Mouse (Mus musculus) regulatory T cell (primary cell): Measurements from ENCODE around the gene Stat5b.
"Not testable (repeated sequence)": the region's sequence is repeated elsewhere in the genome, so short reads cannot be mapped to it uniquely, and the experiment has no call there.

Experiments
- in situ Hi-C: fragments of 300-600 bp; cut with MboI, MseI; formaldehyde crosslinking; loops from one replicate; pipeline ENCODE4 v1.15.1; 2025; ENCODE audit warnings: high pct_unique_total_duplicates

Gene Stat5b

DNA sequence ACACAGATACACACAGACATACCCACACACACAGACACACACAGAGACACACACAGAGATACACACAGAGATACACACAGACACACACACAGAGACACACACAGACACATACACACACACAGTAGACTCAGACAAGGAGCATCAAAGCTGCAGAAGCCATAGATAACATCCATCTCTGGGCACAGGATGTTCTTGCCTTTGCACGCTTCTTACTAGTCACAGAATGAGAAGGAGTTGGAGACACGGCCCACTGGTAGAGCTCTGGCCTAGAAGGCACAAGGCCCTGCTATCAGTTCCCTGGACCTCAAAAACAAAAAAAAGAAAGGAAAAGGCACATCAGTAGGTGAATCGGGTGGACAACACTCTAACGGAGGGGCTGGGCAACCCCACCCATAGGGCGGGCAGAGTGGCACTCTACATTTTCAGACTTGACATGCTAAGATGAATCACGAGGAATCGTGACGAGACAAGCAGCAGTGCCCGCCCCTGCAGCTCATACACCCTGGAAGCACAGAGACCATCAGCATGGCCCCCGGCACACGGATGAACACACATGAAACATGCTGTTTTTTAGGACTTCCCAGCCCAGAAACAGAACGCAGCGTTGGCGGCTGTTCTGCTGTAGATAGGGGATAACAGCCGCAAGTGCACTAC, 32.0 kb downstream of the Stat5b start:
- in situ Hi-C loops = no loop called here

DNA sequence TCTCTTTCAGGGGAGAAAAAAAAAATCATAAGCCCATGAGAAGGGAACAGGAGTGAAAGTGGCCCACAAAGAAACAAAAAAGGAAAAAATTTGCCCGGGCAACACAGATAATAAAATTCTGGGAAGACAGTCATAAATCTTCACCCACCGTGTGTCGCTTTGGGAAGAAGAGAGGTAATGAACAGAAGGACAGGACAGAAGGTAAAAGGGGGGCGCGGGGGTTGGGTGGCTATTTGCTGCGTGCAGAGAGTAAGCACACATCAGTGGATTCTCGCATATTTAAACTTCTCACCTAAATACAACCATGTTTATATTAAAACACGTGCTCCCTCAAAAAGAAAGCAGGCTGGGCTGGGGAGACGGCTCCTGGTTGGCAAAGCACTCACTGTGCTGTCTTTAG, 33.2 kb downstream of the Stat5b start:
- in situ Hi-C loops = no loop called here

DNA sequence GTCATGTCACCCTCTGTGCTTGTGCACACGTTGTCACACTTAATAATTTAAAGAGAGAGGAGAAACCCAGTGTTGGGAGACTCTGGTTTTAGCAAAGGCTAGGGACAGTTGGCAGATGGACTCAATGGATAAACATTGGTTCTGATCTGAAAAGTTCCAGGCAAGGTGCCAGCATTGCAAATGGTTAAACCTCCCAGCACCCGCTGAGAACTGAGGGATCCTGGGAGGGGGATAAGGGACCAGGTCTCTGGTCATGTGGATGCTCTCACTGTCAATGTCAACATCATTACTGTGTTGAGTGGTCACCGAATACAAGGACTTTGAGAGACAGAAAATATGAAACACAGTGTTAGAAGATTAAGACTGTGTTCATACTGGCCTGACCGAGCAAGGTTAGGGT, 33.7 kb downstream of the Stat5b start:
- in situ Hi-C loops = no loop called here

DNA sequence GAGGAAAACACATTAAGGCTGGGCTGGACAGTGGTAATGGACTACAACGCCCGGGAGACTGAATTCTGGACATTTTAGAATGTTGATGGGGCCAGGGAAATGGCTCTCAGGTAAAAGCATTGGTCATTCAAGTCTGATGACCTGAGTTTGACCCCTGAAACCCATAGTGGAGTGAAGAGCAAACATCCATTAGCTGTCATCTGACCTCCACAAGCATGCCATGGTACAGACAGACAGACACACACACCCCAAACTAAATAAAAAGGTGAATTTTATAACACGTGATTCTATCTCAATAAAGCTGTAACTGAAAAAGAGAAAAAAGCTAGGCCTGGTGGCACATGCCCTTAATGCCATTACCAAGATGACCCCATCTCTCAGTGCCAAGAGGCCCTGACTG, 34.2 kb downstream of the Stat5b start:
- in situ Hi-C loops = no loop called here

DNA sequence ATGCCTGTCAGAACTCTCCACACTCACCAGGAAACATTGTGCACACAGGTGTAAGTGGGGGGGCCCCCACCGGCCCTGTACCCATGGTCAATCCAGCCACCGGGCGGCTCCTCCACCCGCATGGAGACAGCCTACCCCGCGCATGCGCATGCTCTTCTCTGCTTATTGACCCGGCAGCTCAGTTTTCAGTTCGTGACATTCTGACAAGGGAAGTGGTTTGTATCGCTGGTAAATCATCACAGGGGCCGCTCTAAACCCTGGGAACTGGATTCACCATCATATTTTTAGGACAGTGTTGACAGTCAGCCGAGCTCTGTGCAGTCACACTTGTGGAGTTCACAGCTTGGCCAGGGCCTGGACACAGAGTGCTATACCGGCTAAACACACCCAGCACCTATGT, 36.0 kb downstream of the Stat5b start:
- in situ Hi-C loops = no loop called here

DNA sequence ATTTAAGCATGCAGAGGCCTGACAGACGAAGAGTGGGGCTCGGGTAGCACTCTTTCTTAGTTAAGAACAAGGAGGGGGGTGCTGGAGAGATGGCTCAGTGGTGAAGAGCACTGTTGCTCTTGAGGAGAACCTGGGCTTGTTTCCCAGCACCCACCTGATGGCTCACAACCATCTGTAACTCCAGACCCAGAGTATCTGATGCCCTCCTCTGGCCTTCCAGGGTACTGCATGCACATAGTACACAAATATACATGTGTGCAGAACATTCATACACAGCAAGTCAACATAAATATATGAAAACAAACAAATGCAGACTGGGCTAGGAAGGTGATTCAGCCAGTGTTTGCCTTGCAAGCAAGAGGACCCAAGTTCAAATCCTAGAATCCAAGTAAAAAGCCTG, 39.4 kb downstream of the Stat5b start:
- in situ Hi-C loops = no loop called here

DNA sequence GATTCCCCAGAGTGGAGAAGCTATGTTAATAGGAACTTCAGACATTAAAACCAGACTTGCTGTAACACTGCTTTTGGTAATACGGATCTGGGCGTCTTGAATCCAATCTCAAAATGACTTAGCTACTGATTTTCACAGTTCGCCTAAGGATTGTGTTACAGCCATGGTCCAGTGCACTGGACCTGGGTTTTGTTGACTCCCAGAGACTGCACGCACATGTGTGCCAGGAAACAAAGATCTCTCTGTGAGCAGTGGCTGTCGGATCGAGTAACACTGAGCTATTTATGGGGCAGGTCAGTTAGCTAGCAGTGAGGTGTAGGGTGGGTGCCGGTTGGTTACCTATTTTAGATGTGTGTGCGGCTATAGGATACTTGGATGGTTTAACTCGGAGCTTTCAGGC, 40.0 kb downstream of the Stat5b start:
- in situ Hi-C loops = no loop called here

DNA sequence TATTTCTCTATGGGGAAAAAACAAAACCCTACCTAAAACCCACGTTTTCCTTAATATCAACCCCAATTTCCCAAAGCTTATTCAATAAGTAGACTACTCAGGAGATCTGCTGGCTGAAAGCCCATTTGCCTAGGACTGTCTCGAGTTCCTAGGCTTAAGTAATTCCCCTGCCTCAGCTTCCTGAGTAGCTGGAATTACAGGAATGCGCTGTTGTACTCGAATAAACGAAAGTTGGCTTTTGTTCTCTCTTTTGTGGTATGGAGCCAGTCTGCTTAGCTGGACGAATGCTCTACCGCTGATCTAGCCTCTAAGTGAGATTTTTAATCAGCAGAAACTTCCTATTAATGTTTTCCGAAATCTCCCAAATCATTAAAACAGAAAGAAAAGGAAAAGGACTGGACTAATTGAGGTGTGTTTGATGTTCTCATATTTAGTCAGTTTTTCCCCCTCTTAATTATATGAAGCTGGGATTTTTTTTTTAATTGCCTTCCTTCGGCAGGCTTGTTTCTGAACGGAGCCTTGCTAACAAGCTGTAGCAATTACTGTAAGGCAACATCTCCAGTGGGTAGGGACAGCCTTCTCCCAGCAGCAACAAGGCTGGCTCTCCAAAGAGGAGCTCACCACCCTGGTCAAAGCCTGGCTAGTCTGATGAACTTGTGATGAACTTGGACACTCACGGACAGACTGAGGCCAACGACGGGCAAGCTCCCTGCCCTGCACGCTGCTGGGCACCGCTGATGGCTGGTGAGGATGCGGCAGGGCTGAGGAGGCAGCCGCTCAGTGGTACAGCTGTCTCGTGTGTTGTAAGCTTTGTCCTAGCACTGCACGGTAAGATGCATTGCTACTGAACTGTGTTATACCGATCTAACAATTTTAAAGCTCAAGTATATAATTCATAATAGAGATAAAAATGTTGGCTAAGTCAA, 43.9 kb downstream of the Stat5b start:
- in situ Hi-C loops = no loop called here

DNA sequence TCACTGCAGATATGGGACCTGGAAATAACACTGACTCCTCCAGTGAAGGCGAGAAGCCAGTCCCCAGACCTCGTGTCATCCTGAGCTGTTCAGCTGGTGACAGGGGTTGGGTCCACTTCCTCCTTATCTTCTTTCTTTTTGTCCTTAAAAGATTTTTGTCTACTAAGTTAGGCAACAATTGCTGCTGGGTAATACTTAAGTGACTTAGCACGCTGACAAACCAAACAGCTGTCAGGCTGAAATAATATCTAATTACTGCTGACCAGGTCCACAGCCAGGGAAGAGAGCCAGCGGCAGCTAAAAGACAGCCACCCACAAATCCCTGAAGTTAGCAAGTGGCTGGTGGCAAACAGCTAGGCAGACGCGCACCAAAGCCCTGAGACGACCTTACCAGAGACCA, 45.0 kb downstream of the Stat5b start:
- in situ Hi-C loops = no loop called here

DNA sequence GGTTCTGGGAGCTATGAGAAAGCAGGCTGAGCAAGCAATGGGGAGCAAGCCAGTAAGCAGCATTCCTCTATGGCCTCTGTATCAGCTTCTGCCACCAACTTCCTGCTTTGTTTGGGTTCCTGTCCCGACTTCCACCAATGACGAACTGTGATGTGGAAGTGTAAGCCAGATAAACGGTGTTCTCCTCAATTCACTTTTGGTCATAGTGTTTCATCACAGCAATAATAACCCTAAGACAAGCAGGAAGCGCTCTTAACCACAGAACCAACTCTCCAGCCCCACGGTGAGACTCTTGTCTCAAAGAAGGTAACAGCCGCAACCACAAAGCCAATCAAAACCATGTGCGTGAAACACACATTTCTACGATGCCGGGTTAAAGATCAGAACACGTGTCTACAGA, 46.1 kb downstream of the Stat5b start:
- in situ Hi-C loops = no loop called here

DNA sequence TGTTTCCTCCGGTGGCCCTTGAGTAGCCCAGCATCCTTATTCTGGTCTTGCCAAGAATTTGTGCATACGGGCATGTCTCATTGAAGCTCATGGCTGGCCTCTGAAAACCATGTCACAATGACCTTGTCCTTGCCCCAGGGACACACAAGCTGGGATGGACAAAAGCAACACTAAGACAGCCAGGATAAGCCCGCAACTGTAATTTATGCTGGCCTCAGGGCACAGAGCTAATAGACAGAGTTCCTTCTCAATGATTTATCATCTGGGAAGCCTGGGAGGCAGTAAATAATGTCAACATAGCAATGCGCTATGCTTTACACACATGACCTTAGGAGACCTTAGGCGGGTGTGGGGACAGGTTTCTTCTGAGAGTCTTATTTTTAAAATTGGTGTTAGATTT, 51.1 kb downstream of the Stat5b start:
- in situ Hi-C loops = loop anchor here (5.0 kb wide), 1 partner anchor 73 kb away; no protein-coding TSS in a partner anchor

DNA sequence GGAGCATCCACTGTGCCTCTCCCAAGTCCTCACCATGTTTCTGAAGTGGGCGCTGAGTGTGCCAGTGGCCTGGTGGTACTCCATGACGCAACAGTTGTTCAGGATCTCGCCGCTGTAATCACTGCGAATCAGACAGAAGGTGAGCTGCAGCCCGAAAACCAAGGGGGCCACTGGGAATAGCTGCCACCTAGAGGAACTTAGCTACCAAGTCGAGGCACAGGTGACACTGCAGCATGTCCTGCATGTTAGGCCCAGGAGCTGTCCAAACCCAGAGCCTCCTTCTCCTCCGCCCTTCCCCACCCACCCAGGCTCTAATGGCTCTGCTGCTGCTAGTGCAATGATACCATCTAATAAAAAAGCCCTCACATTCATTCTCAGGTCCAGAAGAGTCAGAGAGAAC, 53.9 kb downstream of the Stat5b start:
- in situ Hi-C loops = loop anchor here (5.0 kb wide), 1 partner anchor 76 kb away; no protein-coding TSS in a partner anchor

DNA sequence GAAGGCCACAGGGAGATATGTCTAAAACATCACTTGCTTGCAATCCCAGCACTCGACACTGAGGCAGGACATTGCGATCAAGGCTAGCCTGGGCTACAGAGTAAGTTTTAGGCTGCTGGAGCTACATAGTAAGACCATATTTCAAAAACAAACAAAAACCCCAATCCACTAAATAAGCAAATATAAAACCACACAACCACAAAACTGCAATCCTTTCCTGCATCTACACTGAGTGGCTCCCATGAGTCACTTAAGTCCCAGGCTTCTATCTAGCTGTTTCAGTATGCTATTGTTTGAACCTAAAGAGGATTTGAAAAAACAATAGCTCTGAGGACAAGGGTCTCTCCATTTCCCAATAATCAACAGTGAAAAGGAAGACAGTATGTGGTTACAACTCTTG, 55.1 kb downstream of the Stat5b start:
- in situ Hi-C loops = loop anchor here (5.0 kb wide), 1 partner anchor 77 kb away; no protein-coding TSS in a partner anchor

DNA sequence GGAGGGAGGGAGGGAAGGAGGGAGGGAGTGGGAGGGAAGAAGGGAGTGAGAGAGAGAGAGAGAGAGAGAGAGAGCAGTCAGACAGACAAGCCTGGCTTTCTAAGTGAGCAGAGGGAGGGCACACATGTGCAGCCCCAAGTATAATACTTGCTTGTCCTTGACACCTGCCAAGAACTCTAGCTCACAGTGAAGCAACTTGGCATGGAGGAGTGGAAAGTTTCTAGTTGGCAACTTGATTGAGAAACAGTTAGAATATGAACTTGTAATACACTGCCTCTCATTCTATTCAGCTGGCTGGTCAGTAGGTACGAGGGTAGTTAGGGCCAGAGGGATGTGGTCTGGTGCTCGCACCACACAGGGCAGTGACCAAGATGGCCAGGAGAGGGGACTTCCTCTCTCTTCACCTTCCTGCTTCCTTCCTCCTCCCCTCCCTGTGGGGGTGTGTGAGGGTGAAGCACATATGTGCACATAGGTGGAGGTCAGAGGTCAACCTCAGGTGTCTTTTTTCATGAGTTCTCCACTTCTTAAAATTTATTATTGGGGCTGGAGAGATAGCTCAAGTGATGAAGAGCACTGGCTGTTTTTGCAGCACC, 59.0 kb downstream of the Stat5b start:
- in situ Hi-C loops = no loop called here

DNA sequence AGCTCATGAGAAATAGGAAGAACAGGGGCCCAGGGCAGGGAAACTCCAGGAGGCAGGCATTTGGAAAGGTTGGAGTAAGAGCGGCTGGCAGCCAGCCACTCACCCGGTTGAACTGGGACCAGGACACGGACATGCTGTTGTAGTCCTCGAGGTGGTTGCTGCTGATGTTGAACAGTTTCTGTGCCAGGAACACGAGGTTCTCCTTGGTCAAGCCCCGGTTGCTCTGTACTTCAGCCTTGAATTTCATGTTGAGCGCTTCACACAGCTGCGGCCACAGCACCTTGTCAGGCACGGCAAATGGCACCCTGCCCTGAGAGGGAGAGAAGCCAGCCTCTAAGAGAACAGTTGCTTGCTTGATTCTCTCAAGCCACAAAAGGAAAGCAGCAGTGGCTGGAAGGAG, 59.9 kb downstream of the Stat5b start:
- in situ Hi-C loops = not testable (repeated sequence)

DNA sequence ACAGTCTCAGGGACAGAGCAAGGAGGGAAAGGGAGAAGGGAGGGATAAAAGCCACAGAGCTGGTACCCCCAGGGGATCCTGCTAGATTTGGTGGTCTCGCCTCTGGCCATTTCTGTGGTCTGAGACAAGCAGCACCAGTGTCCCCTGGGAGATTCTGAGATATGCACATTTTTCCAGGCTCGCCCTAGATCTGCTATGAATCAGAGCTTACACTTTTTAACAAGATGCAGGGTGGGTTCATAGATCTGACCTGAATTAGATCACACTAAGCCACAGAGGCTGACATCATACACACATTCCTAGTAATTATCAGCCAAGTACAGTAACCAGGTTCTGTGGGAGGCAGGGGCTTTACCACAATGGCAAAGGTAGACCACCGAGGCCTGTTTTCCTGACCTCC, 60.8 kb downstream of the Stat5b start:
- in situ Hi-C loops = no loop called here

DNA sequence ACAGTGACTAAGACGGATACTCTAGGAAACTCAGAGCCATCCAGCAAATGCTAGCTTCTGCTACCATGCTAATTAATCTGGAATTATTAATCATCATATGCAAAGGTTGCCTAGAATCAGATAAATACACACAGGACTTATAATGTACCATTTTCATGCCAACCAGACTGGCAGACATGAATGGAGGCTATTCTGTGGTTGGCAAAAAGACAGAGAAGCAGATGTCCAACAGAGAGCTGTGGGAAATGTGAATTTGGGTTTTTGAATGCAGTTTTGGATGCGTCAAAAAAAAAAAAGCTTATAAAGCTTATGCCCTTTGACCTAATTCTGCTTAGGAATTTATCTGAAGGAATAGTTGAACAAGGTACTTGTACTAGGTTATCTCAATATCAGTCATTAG, 64.8 kb downstream of the Stat5b start:
- in situ Hi-C loops = no loop called here

DNA sequence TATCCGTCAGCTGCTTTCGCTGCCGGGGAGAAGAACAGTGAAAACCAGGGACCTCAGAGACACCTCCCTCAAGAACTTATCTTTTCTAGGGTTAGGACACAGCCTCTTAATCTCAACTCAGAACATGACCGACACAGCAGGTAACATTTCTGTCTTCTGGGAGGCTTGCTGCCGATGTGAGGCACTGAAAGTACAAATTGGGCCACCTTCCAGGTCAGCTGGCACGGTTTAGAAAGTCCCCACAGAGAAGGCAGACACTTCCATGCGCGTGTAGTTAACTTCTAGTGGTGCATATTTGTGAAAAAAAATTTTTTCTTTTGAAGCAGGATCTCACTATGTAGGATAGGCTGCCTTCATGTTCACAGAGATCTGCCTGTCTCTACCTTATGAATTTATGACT, 66.2 kb downstream of the Stat5b start:
- in situ Hi-C loops = no loop called here

DNA sequence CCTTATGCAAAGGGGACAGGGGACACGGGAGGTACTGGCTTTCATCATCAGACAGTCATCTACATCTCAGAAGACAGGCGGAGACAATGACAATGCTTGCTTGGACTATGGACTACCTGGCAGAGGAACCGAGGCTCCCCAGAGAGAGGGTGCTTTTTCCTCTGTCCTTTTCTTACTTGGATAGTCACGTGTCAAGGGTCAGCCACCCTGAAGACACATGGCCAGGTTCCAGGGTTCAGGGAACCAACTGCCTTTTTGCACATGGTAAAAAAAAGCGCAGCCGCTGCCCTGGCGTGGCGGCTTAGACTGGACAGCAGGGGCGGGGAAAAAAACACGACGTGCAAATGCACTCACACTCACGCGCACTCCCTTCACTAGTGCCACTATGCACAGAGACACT, 68.0 kb downstream of the Stat5b start:
- in situ Hi-C loops = no loop called here

DNA sequence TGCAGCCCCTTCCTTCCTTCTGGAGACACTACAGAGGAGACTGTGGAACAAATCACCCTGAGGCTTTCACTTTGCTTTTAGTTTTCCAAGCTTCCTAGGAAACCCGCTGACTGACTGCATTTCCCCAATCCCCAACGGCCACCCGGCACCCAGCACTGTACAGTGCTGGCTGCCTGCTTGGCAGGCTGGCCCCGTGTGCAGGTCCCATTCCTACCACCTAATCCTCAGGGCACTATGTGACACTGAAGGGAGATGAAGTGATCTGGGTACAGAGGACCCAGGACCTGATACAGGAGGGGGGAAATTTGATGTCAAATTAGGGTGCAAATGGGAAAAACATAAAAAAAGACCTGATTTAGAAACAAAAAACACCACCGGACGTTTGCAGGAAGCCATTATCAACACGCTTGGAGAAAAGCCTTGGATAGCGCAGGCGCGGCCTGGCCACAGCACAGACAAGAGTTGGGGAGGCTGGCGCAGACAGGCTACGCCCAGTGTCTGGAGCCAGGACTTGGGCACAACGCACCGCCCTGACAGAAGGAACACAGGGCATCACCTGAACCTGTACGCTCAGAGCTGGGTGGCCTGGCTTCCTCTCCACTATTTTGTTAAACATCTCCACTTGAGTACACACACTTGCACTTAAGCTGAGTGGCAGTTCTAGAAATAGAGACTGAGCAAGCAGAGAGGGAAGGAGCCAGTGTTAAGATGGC, 68.6 kb downstream of the Stat5b start:
- in situ Hi-C loops = no loop called here

DNA sequence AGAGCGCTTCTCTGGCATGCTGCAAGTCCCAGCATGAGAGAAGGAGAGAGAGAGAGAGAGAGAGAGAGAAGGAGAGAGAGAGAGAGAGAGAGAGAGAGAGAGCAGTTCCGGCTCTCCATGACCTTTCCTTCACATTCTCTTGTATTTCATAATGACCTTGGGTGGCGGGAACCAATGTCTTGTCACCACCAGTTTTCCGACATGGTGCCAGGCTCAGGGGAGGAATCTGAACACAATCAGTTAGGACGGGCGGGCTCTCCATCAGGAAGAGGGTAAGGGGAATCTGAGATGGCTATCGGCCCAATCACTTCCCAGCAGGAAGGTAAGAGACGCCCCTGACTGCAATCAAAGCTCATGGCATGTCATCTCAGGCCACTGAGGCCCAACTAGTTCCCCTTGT, 70.3 kb downstream of the Stat5b start:
- in situ Hi-C loops = no loop called here

DNA sequence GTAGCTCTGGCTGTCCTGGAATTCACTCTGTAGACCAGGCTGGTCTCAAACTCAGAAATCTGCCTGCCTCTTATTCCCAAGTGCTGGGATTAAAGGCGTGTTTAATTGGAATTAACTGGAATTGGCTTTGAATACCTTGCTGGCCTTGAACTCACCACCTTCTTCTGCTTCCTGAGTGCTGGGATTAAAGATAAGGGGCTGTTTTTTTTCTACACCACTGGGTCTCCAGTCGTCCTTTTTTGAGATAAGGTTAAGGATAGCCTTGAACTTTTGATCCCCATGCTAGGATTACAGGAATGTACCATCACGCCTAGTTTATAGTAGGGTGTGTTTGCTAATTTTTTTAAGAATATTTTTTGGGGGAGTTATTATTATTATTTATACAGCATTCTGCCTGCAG, 72.5 kb downstream of the Stat5b start:
- in situ Hi-C loops = no loop called here
